Mouse (Mus musculus): ENCODE measurements around the gene Hsd11b1. TPM values are rescaled to one million over a fixed set of nuclear protein-coding genes. Genes with fewer than 3 reads are reported as not detected.

The Hsd11b1 gene
- total and polyA plus RNA-seq, 2 experiments from 2014 or later = 2.8 to 3.0 TPM

- peak within 1 kb of the TSS; percentile 54 for H3K4me2 ChIP-seq (ENCODE audit: low read depth, low read length, poor library complexity, severe bottlenecking)
- DNase-seq (ENCODE audit: low spot score) (peak; percentile 63), ATAC-seq (ENCODE audit: low FRiP score) (peak; percentile 77)
- 0 out of 2 replicates have a peak, but pooled peaks cover 5% of the 10 kb centered on the region for H3K4me1 ChIP-seq (ENCODE audit: insufficient read depth, low read length)
- no peaks in the 10 kb centered on the region for H3K36me3 ChIP-seq (ENCODE audit: insufficient read depth, low read length)
- H3K27ac ChIP-seq (ENCODE audit: low read depth, low read length) = peak within 1 kb of the TSS; percentile 67
- H3K27me3 ChIP-seq (ENCODE audit: insufficient read depth, low read length) = no peaks in the 10 kb centered on the region
- TF ChIP-seq CTCF (IDR thresholded peaks at IDR 0.05) = peak; percentile 72
- H3K4me3 ChIP-seq (ENCODE audit: low read depth, low read length) = peak within 1 kb of the TSS; percentile 25
- 3% methylated on average over 18 of the region's 23 CpGs for WGBS
- H3K9me3 ChIP-seq (ENCODE audit: low read length) = no peaks in the 10 kb centered on the region
- peak within 1 kb of the TSS; percentile 51 for H3K9ac ChIP-seq (replicated peaks; ENCODE audit: low read length, poor library complexity, severe bottlenecking)
Measured at GRCm38 (mm10) chr1:193272916-193273601, 9.2 kb upstream of the Hsd11b1 start, which contains the start of gene G0s2. G0s2 (minus strand) TSS chr1:193273217.

GRCm38 (mm10) chr1:193272137-193272915 lies 8.5 kb upstream of the Hsd11b1 start:
- H3K4me1 ChIP-seq (ENCODE audit: insufficient read depth, low read length) = 0 out of 2 replicates have a peak, but pooled peaks cover 5% of the 10 kb centered on the region
- peak overlapping the region; percentile 67 for H3K27ac ChIP-seq (ENCODE audit: low read depth, low read length)
- DNase-seq (ENCODE audit: low spot score) (peak; percentile 34), ATAC-seq (ENCODE audit: low FRiP score) (peak; percentile 61)
- TF ChIP-seq CTCF (IDR thresholded peaks at IDR 0.05) = no peak
- H3K9me3 ChIP-seq (ENCODE audit: low read length) = no peaks in the 10 kb centered on the region
- H3K4me2 ChIP-seq (ENCODE audit: low read depth, low read length, poor library complexity, severe bottlenecking) = peak overlapping the region; percentile 54
- H3K4me3 ChIP-seq (ENCODE audit: low read depth, low read length) = peak overlapping the region; percentile 25
- 16% methylated on average over 24 of the region's 24 CpGs for whole genome bisulfite sequencing
- H3K27me3 ChIP-seq (ENCODE audit: insufficient read depth, low read length) = no peaks in the 10 kb centered on the region
- H3K36me3 ChIP-seq (ENCODE audit: insufficient read depth, low read length) = no peaks in the 10 kb centered on the region
- H3K9ac ChIP-seq (replicated peaks; ENCODE audit: low read length, poor library complexity, severe bottlenecking) = peak overlapping the region; percentile 51

GRCm38 (mm10) chr1:193270965-193271763 lies 7.3 kb upstream of the Hsd11b1 start:
- WGBS = 71% methylated on average over 6 of the region's 6 CpGs
- no peaks in the 10 kb centered on the region for H3K9me3 ChIP-seq (ENCODE audit: low read length)
- no peak for ATAC-seq (ENCODE audit: low FRiP score)
- H3K27me3 ChIP-seq (ENCODE audit: insufficient read depth, low read length) = no peaks in the 10 kb centered on the region
- no peak for DNase-seq (ENCODE audit: low spot score)
- no peak overlapping the region for H3K9ac ChIP-seq (replicated peaks; ENCODE audit: low read length, poor library complexity, severe bottlenecking)
- 0 out of 2 replicates have a peak, but pooled peaks cover 5% of the 10 kb centered on the region for H3K4me1 ChIP-seq (ENCODE audit: insufficient read depth, low read length)
- no peaks in the 10 kb centered on the region for H3K36me3 ChIP-seq (ENCODE audit: insufficient read depth, low read length)
- no peak overlapping the region for H3K4me3 ChIP-seq (ENCODE audit: low read depth, low read length)
- no peak for TF ChIP-seq CTCF (IDR thresholded peaks at IDR 0.05)
- H3K4me2 ChIP-seq (ENCODE audit: low read depth, low read length, poor library complexity, severe bottlenecking) = no peak overlapping the region
- H3K27ac ChIP-seq (ENCODE audit: low read depth, low read length) = no peak overlapping the region

- H3K27me3 ChIP-seq (ENCODE audit: insufficient read depth, low read length) = no peaks in the 10 kb centered on the region
- no peak for ATAC-seq (ENCODE audit: low FRiP score)
- H3K36me3 ChIP-seq (ENCODE audit: insufficient read depth, low read length) = no peaks in the 10 kb centered on the region
- no peak overlapping the region for H3K4me2 ChIP-seq (ENCODE audit: low read depth, low read length, poor library complexity, severe bottlenecking)
- H3K4me1 ChIP-seq (ENCODE audit: insufficient read depth, low read length) = no peaks in the 10 kb centered on the region
- H3K27ac ChIP-seq (ENCODE audit: low read depth, low read length) = no peak overlapping the region
- DNase-seq (ENCODE audit: low spot score) = no peak
- TF ChIP-seq CTCF (IDR thresholded peaks at IDR 0.05) = no peak
- H3K9me3 ChIP-seq (ENCODE audit: low read length) = no peaks in the 10 kb centered on the region
- H3K9ac ChIP-seq (replicated peaks; ENCODE audit: low read length, poor library complexity, severe bottlenecking) = no peak overlapping the region
- no peak overlapping the region for H3K4me3 ChIP-seq (ENCODE audit: low read depth, low read length)
Measured at GRCm38 (mm10) chr1:193265734-193266133, 1.9 kb upstream of the Hsd11b1 start.

GRCm38 (mm10) chr1:193263026-193263907 lies 608 bp downstream of the Hsd11b1 start:
- H3K27ac ChIP-seq (ENCODE audit: low read depth, low read length) = no peak overlapping the region
- H3K4me3 ChIP-seq (ENCODE audit: low read depth, low read length) = no peak overlapping the region
- no peaks in the 10 kb centered on the region for H3K9me3 ChIP-seq (ENCODE audit: low read length)
- 78% methylated on average over 8 of the region's 8 CpGs for WGBS
- ATAC-seq (ENCODE audit: low FRiP score) (no peak), DNase-seq (ENCODE audit: low spot score) (peak; percentile 14)
- TF ChIP-seq CTCF (IDR thresholded peaks at IDR 0.05) = no peak
- no peak overlapping the region for H3K9ac ChIP-seq (replicated peaks; ENCODE audit: low read length, poor library complexity, severe bottlenecking)
- H3K27me3 ChIP-seq (ENCODE audit: insufficient read depth, low read length) = no peaks in the 10 kb centered on the region
- H3K36me3 ChIP-seq (ENCODE audit: insufficient read depth, low read length) = no peaks in the 10 kb centered on the region
- no peak overlapping the region for H3K4me2 ChIP-seq (ENCODE audit: low read depth, low read length, poor library complexity, severe bottlenecking)
- no peaks in the 10 kb centered on the region for H3K4me1 ChIP-seq (ENCODE audit: insufficient read depth, low read length)
